Mouse (Mus musculus) bone marrow macrophage, adult 2 months (primary cell): ENCODE results near the gene Ncapd3.

Source experiments
- CTCF ChIP-seq: IDR thresholded peaks from 2 replicates; pipeline ENCODE4 v1.5.1; 2012; ENCODE audit warnings: low read depth, mild to moderate bottlenecking, low read length, moderate library complexity
- POLR2A ChIP-seq: IDR thresholded peaks from 2 replicates; pipeline ENCODE4 v1.6.1; 2012; ENCODE audit warnings: mild to moderate bottlenecking, low read depth, low read length, borderline replicate concordance

DNA sequence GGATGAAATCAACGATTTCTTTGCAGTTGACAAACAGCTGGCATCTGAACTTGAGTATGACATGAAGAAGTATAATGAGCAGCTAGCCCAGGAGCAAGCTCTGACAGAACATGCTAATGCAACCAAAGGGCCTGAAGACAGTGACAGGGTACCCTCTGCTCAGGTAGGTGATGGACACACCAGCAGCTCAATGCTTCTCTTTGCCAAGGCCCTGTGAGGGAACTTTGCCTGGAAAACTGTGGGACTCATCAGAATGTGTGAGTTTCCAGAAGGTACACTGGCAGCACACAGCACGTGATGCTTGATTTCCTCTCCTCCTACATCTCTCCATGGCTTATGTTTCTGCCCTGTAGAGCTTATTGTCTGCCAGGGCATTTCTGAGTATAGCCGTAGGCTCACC lies 57.4 kb downstream of the Ncapd3 start:
- no peak for TF ChIP-seq POLR2A
- no peak for TF ChIP-seq CTCF
